Mouse (Mus musculus) fat pad, adult 2 months (tissue): ENCODE results near the gene Olfr1043.
"Not testable (repeated sequence)": the region's sequence is repeated elsewhere in the genome, so short reads cannot be mapped to it uniquely, and the experiment has no call there.

Source experiments
- DNase-seq: peaks from one replicate; pipeline ENCODE4 v3.0.0-alpha.2; 2011; ENCODE audit warnings: low read depth, low spot score; ENCODE audit errors: extremely low read depth

The Olfr1043 gene

GRCm38 (mm10) chr2:86167422-86167821 is at the start of gene Olfr1043:
Gene Olfr1043, minus strand, starts transcription at chr2:86167522.
- DNase-seq, result no peak

- DNase-seq, result no peak
These were observed 35.6 kb upstream of the Olfr1043 start, which contains the start of gene Olfr1045 for GRCm38 (mm10) chr2:86202909-86203308. Gene Olfr1045, minus strand, starts transcription at chr2:86203009.

GRCm38 (mm10) chr2:86195863-86196262 is 28.5 kb upstream of the Olfr1043 start:
- DNase-seq, result no peak

GRCm38 (mm10) chr2:86185583-86185982 is 18.3 kb upstream of the Olfr1043 start, which contains the start of gene Olfr52:
Gene Olfr52, minus strand, starts transcription at chr2:86185683.
- no peak for DNase-seq

- DNase-seq, result no peak
These were observed 12.6 kb upstream of the Olfr1043 start for GRCm38 (mm10) chr2:86179950-86180349.

GRCm38 (mm10) chr2:86177720-86178119 is 10.4 kb upstream of the Olfr1043 start, which contains the start of gene Olfr1044:
Gene Olfr1044, minus strand, starts transcription at chr2:86177820.
- DNase-seq, result no peak

GRCm38 (mm10) chr2:86175422-86175821 is 8.1 kb upstream of the Olfr1043 start:
- not testable (repeated sequence) for DNase-seq

- no peak for DNase-seq
These were observed 5.6 kb downstream of the Olfr1043 start, which contains the start of gene Olfr1042 for GRCm38 (mm10) chr2:86161738-86162137. Gene Olfr1042, minus strand, starts transcription at chr2:86161838.

- no peak for DNase-seq
These were observed 20.7 kb downstream of the Olfr1043 start, which contains the start of gene Olfr1040 for GRCm38 (mm10) chr2:86146632-86147031. Gene Olfr1040, minus strand, starts transcription at chr2:86146732.

DNA sequence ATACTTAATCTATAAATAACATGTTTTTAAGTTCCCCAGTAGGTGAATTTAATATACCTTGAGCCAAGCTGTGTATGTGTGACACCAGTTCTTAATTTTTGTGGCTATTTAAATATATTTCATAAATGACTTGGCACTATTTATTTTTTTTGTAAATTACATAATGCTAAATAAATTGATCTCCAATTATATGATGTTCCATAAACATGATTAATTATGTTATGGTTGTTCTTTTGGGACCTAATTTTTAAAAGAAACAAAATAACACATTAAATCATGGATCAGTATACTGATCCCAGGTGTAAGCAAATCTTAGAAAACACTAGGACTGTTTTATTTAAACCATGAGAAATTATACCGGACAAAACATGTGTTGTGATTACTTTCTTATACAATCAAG is 31.5 kb downstream of the Olfr1043 start, which contains the start of gene Olfr1039:
Gene Olfr1039 (minus strand): TSS at position 101 of the 400 bp plus-strand sequence.
- DNase-seq, result no peak
